ENCODE assay signal across 22 mouse cellular contexts in genomic region chr3:116882221-116882960, GRCm38 (mm10).
"Had no signal": no experiment of that assay in that cellular context is flagged by ENCODE, and none has a peak within 500 bp of the region (broad histone marks: within the 10 kb centered on the region; RNA-seq: fewer than 3 reads in every experiment).

No protein-coding gene starts in this region.

- H3K9me3 ChIP-seq: kidney, embryonic 15.5 days; limb, embryonic 12.5 days; limb, embryonic 15.5 days; midbrain, embryonic 13.5 days; neural tube, embryonic 12.5 days; neural tube, embryonic 15.5 days had no signal

- H3K4me2 ChIP-seq: kidney, embryonic 15.5 days; limb, embryonic 12.5 days; limb, embryonic 15.5 days; liver, embryonic 11.5 days; midbrain, embryonic 13.5 days; neural tube, embryonic 12.5 days; neural tube, embryonic 15.5 days had no signal

- H3K27ac ChIP-seq: hindbrain, postnatal 0 days; kidney, embryonic 15.5 days; left cerebral cortex, adult 2 months; limb, embryonic 12.5 days; limb, embryonic 15.5 days; liver, embryonic 14.5 days; midbrain, embryonic 13.5 days; neural tube, embryonic 12.5 days; neural tube, embryonic 15.5 days had no signal

- H3K9ac ChIP-seq: kidney, embryonic 15.5 days; limb, embryonic 12.5 days; limb, embryonic 15.5 days; liver, embryonic 14.5 days; liver, postnatal 0 days; midbrain, embryonic 13.5 days; neural tube, embryonic 12.5 days; neural tube, embryonic 15.5 days had no signal

- H3K36me3 ChIP-seq: limb, embryonic 12.5 days; midbrain, embryonic 13.5 days; neural tube, embryonic 12.5 days; neural tube, embryonic 15.5 days had no signal

- DNase-seq: kidney, adult 2 months; kidney, postnatal 10 days; kidney, postnatal 36 days; layer of hippocampus, postnatal 36 days; left cerebral cortex, postnatal 4 days; liver, postnatal 0 days; right cerebral cortex, adult 18-20 months; right cerebral cortex, postnatal 14 days; right cerebral cortex, postnatal 4 days; thymus, postnatal 25 days had no signal

- H3K4me3 ChIP-seq: kidney, embryonic 15.5 days; left cerebral cortex, adult 2 months; limb, embryonic 12.5 days; limb, embryonic 15.5 days; midbrain, embryonic 13.5 days; neural tube, embryonic 12.5 days; neural tube, embryonic 15.5 days had no signal

- H3K27me3 ChIP-seq: kidney, embryonic 15.5 days; limb, embryonic 12.5 days; limb, embryonic 15.5 days; midbrain, embryonic 13.5 days; neural tube, embryonic 12.5 days; neural tube, embryonic 15.5 days had no signal

- ATAC-seq: hindbrain, postnatal 0 days; inflammation-experienced regulatory T-cells, adult 6 months; intestine, embryonic 16.5 days; liver, postnatal 0 days; midbrain, embryonic 13.5 days had no signal

- H3K4me1 ChIP-seq: kidney, embryonic 15.5 days; limb, embryonic 12.5 days; limb, embryonic 15.5 days; midbrain, embryonic 13.5 days; neural tube, embryonic 12.5 days; neural tube, embryonic 15.5 days had no signal
